Mouse (Mus musculus): Measurements from ENCODE around the gene Amotl1. TPM values are rescaled to one million over a fixed set of nuclear protein-coding genes. Genes with fewer than 3 reads are reported as not detected.

Gene Amotl1
- polyA plus RNA-seq, 1 experiment from 2014 or later, result 20.6 TPM

DNA sequence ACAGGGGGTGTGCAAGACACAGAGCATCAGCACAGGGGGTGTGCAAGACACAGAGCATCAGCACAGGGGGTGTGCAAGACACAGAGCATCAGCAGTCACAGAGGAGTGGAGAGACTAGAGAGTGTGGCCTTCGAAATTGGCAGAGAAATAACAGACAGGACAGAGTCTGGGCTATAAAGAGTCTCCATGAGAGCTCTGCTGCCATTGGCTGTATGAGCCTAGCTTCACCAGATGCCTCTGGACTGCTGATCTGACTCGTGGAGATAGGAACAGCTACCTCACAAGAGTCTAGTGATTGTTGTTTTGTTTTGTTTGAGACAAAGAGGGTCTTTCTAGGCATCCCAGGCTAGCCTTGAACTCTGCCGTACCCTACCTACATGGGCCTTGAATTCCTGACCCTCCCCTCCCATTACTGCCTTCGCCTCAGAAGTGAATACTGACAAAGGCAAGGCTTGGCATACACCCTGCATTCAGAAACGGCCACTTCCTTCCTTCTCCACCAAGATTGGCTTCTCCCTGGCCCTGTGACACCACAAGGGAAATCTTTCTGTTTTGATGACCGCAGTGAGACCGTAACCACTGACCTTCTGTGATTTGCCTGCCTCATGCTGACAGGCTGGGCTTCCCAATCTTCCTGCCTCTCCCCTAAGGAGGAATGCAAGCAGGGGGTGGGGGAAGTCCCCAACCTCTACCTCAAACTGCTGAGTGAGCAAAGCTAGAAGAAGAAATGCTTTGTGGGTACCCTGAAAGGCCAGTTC lies 3.4 kb downstream of the Amotl1 start:
- Histone ChIP-seq H3K4me3 (no peak overlapping the region), H3K9ac (no peak overlapping the region), H3K4me1 (replicated peaks) (peaks cover 38% of the 10 kb centered on the region), H3K9me3 (replicated peaks) (0 out of 2 replicates have a peak, but pooled peaks cover 4% of the 10 kb centered on the region), H3K36me3 (no peaks in the 10 kb centered on the region), H3K27me3 (replicated peaks) (no peaks in the 10 kb centered on the region), H3K27ac (ENCODE audit: poor library complexity, severe bottlenecking) (peak overlapping the region; percentile 84), H3K4me2 (0 out of 2 replicates have a peak overlapping the region, but pooled peaks have one; percentile 6)
- peak; percentile 82 for ATAC-seq (ENCODE audit: insufficient number of reproducible peaks, low FRiP score)
- WGBS, result 25% methylated on average over 7 of the region's 7 CpGs

DNA sequence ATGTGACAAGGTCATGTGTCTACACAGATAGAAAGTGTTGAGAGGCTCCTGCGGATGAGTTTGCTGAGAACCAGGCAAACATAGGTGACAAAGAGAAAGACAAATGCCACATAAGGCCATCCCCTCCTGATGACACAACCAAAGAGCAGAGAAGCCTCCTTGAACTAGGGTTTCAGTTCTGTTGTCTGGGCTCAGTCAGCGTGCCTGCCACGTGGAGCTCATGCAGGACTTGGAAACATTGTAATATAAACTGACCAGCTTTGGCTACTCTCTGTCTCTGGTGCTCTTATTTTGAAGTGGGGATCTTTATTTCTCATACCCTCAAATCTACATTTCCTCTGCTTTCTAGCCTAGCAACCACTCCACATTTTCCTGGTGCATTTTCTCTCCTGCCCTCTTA lies 8.6 kb downstream of the Amotl1 start:
- Histone ChIP-seq H3K4me1 (replicated peaks) (peaks cover 55% of the 10 kb centered on the region), H3K9ac (no peak overlapping the region), H3K27ac (ENCODE audit: poor library complexity, severe bottlenecking) (no peak overlapping the region), H3K4me3 (no peak overlapping the region), H3K9me3 (replicated peaks) (no peaks in the 10 kb centered on the region), H3K27me3 (replicated peaks) (no peaks in the 10 kb centered on the region), H3K4me2 (no peak overlapping the region), H3K36me3 (no peaks in the 10 kb centered on the region)
- ATAC-seq (ENCODE audit: insufficient number of reproducible peaks, low FRiP score), result no peak
- WGBS, result 45% methylated on average over 3 of the region's 3 CpGs

DNA sequence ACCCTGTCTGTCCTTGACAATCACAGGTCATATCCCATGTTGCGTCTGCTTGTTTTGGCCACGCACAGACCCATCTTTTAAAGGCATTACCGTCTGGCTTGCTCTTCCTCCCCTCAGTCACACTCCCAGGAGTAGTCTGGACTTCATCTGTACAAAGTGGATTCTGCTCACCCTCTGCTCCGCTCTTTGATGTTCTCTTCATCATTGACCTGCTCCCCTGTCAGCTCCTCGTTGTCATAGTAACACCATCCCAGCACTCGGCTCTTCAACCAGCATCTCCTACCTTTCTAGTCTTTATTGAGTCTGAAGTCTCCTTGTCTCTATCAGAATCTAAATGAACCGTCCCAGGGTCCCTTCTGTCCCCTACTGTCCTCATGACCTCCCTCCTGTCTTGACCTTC lies 9.3 kb downstream of the Amotl1 start:
- H3K27me3 ChIP-seq (replicated peaks), result no peaks in the 10 kb centered on the region
- no peak overlapping the region for H3K4me3 ChIP-seq
- H3K9me3 ChIP-seq (replicated peaks), result no peaks in the 10 kb centered on the region
- no peaks in the 10 kb centered on the region for H3K36me3 ChIP-seq
- H3K9ac ChIP-seq, result no peak overlapping the region
- no peak overlapping the region for H3K27ac ChIP-seq (ENCODE audit: poor library complexity, severe bottlenecking)
- 68% methylated on average over 7 of the region's 7 CpGs for whole genome bisulfite sequencing
- ATAC-seq (ENCODE audit: insufficient number of reproducible peaks, low FRiP score), result no peak
- H3K4me1 ChIP-seq (replicated peaks), result peaks cover 48% of the 10 kb centered on the region
- no peak overlapping the region for H3K4me2 ChIP-seq

DNA sequence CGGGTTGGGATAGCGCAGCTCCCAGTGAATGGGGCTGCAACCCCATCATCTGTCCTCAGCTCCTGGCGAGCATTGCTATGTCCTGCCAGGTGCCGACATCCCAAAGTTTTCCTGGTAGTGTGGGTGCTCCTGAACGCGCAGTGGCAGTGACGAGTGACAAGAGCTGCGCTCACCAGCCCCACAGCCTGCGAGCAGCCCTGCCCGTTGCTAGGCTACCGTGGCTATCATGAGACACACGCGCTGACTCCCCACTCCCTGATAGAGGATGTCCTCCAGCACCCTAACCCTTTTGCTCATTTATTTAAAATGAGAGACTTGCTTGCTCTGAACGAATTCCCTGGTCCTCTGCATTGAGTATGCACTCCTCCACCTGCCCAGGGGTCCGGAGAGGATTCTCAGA lies 10.7 kb downstream of the Amotl1 start:
- no peak overlapping the region for H3K27ac ChIP-seq (ENCODE audit: poor library complexity, severe bottlenecking)
- peaks cover 41% of the 10 kb centered on the region for H3K4me1 ChIP-seq (replicated peaks)
- H3K4me2 ChIP-seq, result peak overlapping the region; percentile 48
- H3K9ac ChIP-seq, result no peak overlapping the region
- 17% methylated on average over 15 of the region's 15 CpGs for WGBS
- no peaks in the 10 kb centered on the region for H3K9me3 ChIP-seq (replicated peaks)
- H3K27me3 ChIP-seq (replicated peaks), result no peaks in the 10 kb centered on the region
- no peaks in the 10 kb centered on the region for H3K36me3 ChIP-seq
- ATAC-seq (ENCODE audit: insufficient number of reproducible peaks, low FRiP score), result 0 out of 2 replicates have a peak, but pooled peaks have one; percentile 50
- no peak overlapping the region for H3K4me3 ChIP-seq

DNA sequence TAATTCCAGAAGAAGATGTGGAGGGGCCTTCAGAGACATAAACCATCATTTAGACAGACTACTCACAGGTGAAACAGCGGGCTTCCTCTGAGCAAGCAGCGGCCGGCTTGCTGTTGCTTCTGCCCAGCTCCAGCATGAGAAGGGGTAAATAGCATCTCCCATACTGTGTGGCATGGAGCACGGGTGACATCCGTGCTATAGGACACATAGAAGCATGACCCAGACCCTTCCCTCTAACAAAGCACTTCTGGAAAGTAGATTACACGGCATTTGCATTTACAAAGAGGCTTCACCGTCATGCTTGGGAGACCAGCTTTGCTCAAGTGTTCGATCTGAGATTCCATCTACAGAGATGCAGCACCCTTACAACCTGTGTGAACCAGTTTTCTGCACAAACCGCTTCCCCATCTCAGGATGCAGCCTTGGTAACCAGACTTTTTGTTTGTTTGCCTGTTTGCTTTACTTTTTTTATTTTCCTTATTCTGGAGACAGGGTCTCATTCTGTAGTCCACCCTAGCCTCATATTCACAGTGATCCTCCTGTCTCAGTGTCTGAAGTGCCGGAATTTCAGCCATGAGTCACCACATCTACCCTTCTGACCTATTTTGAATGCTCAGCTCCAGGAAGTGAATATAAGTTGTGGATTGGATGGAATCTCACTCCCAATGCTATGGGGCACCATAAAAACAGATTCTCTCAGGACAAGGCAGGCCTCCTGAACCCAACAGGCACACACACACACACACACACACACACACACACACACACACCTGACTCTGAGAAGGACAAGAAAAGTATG lies 12.3 kb downstream of the Amotl1 start:
- H3K36me3 ChIP-seq, result no peaks in the 10 kb centered on the region
- ATAC-seq (ENCODE audit: insufficient number of reproducible peaks, low FRiP score), result no peak
- H3K4me3 ChIP-seq, result no peak overlapping the region
- no peak overlapping the region for H3K9ac ChIP-seq
- H3K27ac ChIP-seq (ENCODE audit: poor library complexity, severe bottlenecking), result no peak overlapping the region
- H3K4me2 ChIP-seq, result no peak overlapping the region
- no peaks in the 10 kb centered on the region for H3K27me3 ChIP-seq (replicated peaks)
- peaks cover 41% of the 10 kb centered on the region for H3K4me1 ChIP-seq (replicated peaks)
- 69% methylated on average over 10 of the region's 10 CpGs for WGBS
- no peaks in the 10 kb centered on the region for H3K9me3 ChIP-seq (replicated peaks)

DNA sequence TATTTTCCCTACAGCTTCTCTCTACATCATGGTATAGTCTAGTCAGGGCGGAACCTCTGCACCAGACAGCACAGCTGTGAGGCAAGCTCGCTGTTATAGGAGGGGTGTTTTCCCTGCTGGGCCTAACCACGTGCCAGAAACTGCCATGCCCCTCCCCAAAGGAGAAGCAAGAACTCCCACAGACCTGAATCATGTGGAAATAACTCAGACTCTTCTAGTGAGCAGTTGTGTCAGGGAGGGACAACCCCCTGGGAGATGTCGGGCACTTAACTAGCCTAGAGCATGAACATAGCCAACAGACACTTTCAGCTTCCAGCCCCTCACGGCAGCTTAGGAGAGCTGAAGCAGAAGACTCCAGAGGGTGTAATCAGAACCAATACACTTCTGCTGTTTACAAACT lies 13.1 kb downstream of the Amotl1 start:
- no peak overlapping the region for H3K27ac ChIP-seq (ENCODE audit: poor library complexity, severe bottlenecking)
- no peaks in the 10 kb centered on the region for H3K27me3 ChIP-seq (replicated peaks)
- peaks cover 41% of the 10 kb centered on the region for H3K4me1 ChIP-seq (replicated peaks)
- H3K4me3 ChIP-seq, result no peak overlapping the region
- no peak overlapping the region for H3K4me2 ChIP-seq
- H3K9me3 ChIP-seq (replicated peaks), result no peaks in the 10 kb centered on the region
- whole genome bisulfite sequencing, result 36% methylated on average over 5 of the region's 5 CpGs
- H3K36me3 ChIP-seq, result no peaks in the 10 kb centered on the region
- no peak overlapping the region for H3K9ac ChIP-seq
- ATAC-seq (ENCODE audit: insufficient number of reproducible peaks, low FRiP score), result peak; percentile 44; the same call in 1 of the 2 replicates

DNA sequence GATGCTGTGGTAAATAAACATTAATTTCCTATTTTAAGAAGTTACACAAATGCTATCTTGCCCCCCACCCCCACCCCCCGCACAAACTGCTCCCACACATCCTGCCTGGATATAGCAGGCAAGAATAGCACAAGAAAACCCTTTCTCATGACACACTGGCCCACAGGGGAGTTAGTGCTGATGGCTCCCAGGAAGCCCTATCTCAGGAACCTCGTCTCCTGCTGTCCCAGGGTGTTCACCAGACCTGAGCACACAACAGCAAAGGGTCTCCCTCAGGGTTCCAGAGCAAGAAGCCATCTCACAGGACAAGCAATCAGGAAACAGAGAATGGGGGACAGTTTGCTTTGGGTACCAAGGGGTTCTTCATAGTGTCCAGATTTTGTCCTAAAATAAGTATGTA lies 17.3 kb downstream of the Amotl1 start:
- H3K4me3 ChIP-seq, result no peak overlapping the region
- no peak overlapping the region for H3K4me2 ChIP-seq
- WGBS, result 44% methylated on average over 2 of the region's 2 CpGs
- ATAC-seq (ENCODE audit: insufficient number of reproducible peaks, low FRiP score), result no peak
- H3K9ac ChIP-seq, result no peak overlapping the region
- H3K27me3 ChIP-seq (replicated peaks), result no peaks in the 10 kb centered on the region
- no peaks in the 10 kb centered on the region for H3K36me3 ChIP-seq
- H3K27ac ChIP-seq (ENCODE audit: poor library complexity, severe bottlenecking), result no peak overlapping the region
- peaks cover 32% of the 10 kb centered on the region for H3K4me1 ChIP-seq (replicated peaks)
- H3K9me3 ChIP-seq (replicated peaks), result no peaks in the 10 kb centered on the region

DNA sequence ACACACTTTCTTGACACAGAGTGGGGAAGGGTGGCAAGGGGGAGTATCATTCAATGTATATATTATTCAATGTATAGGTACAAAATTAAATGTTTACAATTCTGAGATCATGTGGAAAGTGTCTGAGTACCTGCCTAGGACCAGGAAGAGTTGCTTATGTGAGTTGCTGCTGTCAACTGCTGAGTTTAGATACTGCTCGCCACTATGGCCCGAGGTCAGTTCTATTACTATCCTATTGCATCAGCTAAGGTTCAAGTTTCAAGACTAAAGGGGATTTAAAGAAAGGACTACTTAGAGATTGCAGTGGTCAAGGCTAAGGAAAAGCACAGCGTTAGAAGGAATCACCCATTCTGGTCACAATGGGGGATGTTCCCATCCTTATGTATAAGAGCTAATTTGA lies 18.9 kb downstream of the Amotl1 start:
- Histone ChIP-seq H3K9me3 (replicated peaks) (no peaks in the 10 kb centered on the region), H3K36me3 (no peaks in the 10 kb centered on the region), H3K4me2 (no peak overlapping the region), H3K4me1 (replicated peaks) (peaks cover 24% of the 10 kb centered on the region), H3K27me3 (replicated peaks) (no peaks in the 10 kb centered on the region), H3K27ac (ENCODE audit: poor library complexity, severe bottlenecking) (no peak overlapping the region), H3K9ac (no peak overlapping the region), H3K4me3 (no peak overlapping the region)
- ATAC-seq (ENCODE audit: insufficient number of reproducible peaks, low FRiP score), result no peak
- WGBS, result 77% methylated on average over 3 of the region's 3 CpGs

DNA sequence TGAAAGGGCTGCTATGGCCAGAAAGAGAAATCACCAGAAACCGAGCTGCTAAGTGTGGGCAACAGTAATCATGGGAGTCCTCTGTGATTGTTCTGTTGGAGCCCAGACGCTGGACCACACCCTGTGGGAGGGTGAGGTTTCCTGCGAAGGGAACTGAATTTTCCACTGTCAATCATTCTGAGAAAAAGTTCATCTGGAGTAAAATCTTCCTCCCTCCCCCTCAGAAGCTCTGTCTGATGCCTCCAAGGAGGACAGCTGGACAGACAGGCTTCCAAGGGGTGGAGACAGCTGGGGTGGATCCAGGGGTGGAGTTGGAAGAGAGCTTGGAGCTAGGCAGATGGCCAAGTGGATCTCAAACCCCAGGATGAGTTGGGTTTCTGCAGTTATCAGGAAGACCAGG lies 19.8 kb downstream of the Amotl1 start:
- Histone ChIP-seq H3K4me3 (no peak overlapping the region), H3K27me3 (replicated peaks) (no peaks in the 10 kb centered on the region), H3K36me3 (no peaks in the 10 kb centered on the region), H3K4me2 (no peak overlapping the region), H3K9me3 (replicated peaks) (no peaks in the 10 kb centered on the region), H3K9ac (no peak overlapping the region), H3K4me1 (replicated peaks) (peaks cover 24% of the 10 kb centered on the region), H3K27ac (ENCODE audit: poor library complexity, severe bottlenecking) (no peak overlapping the region)
- WGBS, result 34% methylated on average over 3 of the region's 3 CpGs
- ATAC-seq (ENCODE audit: insufficient number of reproducible peaks, low FRiP score), result no peak

DNA sequence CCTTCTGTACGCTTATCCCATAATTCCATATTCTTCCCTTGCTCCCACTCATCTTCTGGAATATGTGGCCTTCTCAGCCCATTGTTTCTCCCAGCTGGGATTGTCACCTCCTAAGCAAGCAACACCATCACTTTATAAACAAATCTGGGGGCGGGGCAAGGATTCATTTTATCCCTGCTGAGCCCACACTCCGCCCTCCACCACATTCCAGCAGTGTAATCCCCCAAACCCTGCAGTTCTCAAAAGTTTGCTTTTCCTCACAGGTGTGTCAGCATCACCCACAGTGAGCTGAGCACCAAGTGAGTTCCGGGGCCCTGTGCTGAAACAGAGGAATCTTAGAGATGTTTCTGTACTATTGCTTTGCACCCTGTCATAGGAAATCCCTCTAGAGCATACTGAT lies 20.9 kb downstream of the Amotl1 start:
- peaks cover 24% of the 10 kb centered on the region for H3K4me1 ChIP-seq (replicated peaks)
- WGBS, result 59% methylated on average over 4 of the region's 4 CpGs
- H3K9me3 ChIP-seq (replicated peaks), result no peaks in the 10 kb centered on the region
- no peak overlapping the region for H3K4me2 ChIP-seq
- no peak for ATAC-seq (ENCODE audit: insufficient number of reproducible peaks, low FRiP score)
- H3K36me3 ChIP-seq, result no peaks in the 10 kb centered on the region
- H3K27ac ChIP-seq (ENCODE audit: poor library complexity, severe bottlenecking), result no peak overlapping the region
- H3K9ac ChIP-seq, result no peak overlapping the region
- no peak overlapping the region for H3K4me3 ChIP-seq
- no peaks in the 10 kb centered on the region for H3K27me3 ChIP-seq (replicated peaks)

DNA sequence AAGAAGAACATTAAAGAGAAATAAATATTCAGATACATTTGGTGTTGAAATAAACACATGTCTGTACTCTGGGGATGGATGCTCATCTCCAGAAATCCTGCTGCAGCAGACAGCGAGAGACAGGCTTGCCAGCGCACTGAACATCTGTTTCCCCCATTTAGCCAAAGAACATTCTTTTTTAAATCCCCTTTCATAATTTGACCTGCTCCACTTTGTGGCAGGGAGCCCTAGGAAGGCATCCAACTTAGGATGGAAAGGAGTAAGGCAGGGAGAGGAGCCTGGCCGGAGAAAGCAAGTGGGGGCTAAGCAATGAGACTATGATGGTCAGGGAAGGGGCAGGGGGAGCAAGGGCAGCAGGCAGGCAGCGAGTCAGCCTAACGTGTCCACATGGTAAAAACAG lies 21.6 kb downstream of the Amotl1 start:
- Histone ChIP-seq H3K9ac (no peak overlapping the region), H3K9me3 (replicated peaks) (no peaks in the 10 kb centered on the region), H3K27me3 (replicated peaks) (no peaks in the 10 kb centered on the region), H3K36me3 (no peaks in the 10 kb centered on the region), H3K4me1 (replicated peaks) (peaks cover 24% of the 10 kb centered on the region), H3K27ac (ENCODE audit: poor library complexity, severe bottlenecking) (no peak overlapping the region), H3K4me2 (no peak overlapping the region), H3K4me3 (no peak overlapping the region)
- no peak for ATAC-seq (ENCODE audit: insufficient number of reproducible peaks, low FRiP score)
- WGBS, result 50% methylated on average over 5 of the region's 5 CpGs
